Mouse (Mus musculus): ENCODE data around the gene Olfr101.

Gene Olfr101

DNA sequence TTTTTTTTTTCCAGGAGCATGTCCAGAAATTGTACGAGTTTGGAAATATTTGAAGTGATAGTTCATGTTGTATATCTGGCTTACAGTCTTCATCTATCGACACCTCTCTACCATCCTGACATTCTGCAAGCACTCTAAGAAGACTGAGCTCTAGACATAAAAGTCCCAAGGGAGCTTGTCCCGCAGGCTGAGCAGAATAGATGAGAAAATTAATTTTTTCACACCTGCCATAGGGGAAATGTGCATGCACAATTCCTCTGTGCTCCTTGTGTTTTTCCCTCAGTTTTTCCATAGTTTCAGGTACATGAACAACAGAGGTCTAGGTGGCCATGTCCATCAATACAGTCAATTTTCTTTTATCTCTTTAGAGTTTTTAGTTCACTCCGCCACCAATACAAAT is at the start of gene Olfr101:
Olfr101 (minus strand) TSS at position 101 of the 400 bp plus-strand sequence.
- DNase-seq (ENCODE audit: inconsistent ontology term), result no peak

DNA sequence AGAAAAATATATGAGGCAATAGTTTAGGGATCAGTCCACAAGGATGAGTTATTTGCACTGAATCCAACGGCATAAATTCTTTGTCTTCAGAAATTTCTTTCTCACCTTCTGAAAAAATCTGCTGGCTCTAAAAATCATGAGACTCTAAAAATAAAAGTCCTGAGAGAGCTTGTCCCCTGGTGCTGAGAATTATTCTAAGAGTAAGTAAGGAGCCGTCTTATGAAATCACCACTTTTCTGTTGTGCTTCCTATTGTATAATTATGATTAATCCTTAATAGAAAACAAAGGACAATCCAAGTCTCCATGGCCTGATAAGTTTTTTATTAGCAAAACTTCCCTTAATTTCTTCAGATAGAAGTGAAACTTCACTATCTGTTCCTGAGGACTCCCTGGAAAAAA is 35.5 kb upstream of the Olfr101 start, which contains the start of gene Olfr103:
Olfr103 (minus strand) TSS at position 101 of the 400 bp plus-strand sequence.
- no peak for DNase-seq (ENCODE audit: inconsistent ontology term)

- no peak for DNase-seq (ENCODE audit: inconsistent ontology term)
These were observed 12.8 kb upstream of the Olfr101 start, which contains the start of gene Olfr102 for GRCm38 (mm10) chr17:37316954-37317353. Gene Olfr102, minus strand, starts transcription at chr17:37317054.

DNA sequence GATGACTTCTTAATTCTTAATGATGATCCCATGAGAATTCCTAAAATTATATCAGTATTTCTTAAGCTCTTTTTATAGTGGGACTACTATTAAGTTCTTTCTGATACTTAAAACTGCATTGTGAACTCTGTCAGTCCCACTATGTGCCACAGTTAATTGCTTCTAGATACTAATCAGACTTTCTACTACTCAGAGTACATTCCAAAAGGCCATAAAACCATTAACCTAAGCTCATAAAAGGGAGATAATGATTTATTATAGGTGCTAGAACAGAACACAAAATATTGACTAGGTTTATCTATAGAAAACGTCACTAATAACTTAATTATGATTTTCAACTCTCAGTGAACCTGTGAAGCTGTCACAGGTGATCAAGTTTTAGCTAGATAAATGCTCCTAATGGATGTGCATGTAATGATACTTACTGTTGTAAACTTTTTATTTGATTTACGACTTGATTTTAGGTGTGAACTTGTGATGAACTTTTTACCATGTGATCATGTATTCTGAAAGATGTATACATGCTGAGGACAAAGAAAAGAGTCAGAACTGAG is 6.1 kb upstream of the Olfr101 start:
- DNase-seq (ENCODE audit: inconsistent ontology term), result no peak

- DNase-seq (ENCODE audit: inconsistent ontology term), result no peak
These were observed 4.4 kb upstream of the Olfr101 start for GRCm38 (mm10) chr17:37308483-37308882.

GRCm38 (mm10) chr17:37283360-37283759 is 20.8 kb downstream of the Olfr101 start, which contains the start of gene Olfr99:
Gene Olfr99, minus strand, starts transcription at chr17:37283460.
- no peak for DNase-seq (ENCODE audit: inconsistent ontology term)

DNA sequence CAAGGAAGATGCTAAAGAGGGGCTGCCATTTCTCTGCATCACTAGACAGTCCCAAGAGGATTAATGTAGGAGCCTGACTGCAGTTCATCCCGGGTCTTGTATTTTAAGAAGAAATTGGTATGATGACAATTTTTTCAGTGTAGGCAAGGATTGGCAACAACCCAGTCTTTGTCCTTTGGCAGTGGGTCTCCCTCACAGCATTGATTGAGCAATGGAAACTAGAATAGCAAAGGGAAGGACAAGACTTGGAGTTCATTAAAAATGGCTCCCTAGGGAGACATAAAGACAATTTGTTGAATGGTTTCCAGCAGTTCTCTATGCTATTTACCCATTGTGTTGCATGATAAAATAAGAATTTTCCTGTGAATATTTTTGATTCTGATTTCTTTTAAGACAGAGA is 23.8 kb downstream of the Olfr101 start:
- DNase-seq (ENCODE audit: inconsistent ontology term), result no peak

GRCm38 (mm10) chr17:37276573-37276972 is 27.5 kb downstream of the Olfr101 start:
- no peak for DNase-seq (ENCODE audit: inconsistent ontology term)

DNA sequence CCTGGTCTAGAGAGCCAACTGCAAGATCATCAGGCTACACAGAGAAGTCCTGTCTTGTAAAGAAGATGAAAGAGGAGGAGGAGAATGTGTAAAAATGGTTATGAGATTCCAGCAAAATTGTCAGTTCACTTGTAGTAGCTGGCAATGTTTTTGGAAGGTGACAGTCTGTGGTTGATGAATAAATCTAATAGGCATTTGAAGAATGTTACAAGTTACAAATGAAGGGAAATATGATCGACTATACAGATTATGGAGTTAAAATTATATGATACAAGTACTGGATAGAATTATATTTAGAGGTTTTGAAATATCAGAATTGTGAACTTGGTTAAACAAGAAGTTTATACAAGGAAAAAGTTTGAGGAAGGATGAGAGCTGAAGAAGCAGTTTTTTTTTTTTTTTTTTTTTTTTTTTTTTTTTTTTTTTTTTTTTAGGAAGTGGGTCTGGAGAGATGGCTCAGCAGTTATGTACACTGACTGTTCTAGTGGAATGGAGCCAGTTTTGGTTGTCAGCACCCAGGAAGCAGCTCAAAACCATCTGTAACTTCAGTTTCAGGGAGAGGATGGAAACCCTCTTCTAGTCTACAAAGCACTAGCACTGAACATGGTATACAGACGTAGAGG is 28.4 kb downstream of the Olfr101 start:
- peak; percentile 76 for DNase-seq (ENCODE audit: inconsistent ontology term)

- peak; percentile 47 for DNase-seq (ENCODE audit: inconsistent ontology term)
These were observed 33.4 kb downstream of the Olfr101 start for GRCm38 (mm10) chr17:37270702-37271092.

GRCm38 (mm10) chr17:37270058-37270701 is 33.9 kb downstream of the Olfr101 start, which contains the start of gene H2-M3:
Gene H2-M3, plus strand, starts transcription at chr17:37270220.
- peak; percentile 78 for DNase-seq (ENCODE audit: inconsistent ontology term)

GRCm38 (mm10) chr17:37263626-37264025 is 40.5 kb downstream of the Olfr101 start, which contains the start of gene Olfr98:
Gene Olfr98, minus strand, starts transcription at chr17:37263749.
- peak; percentile 55 for DNase-seq (ENCODE audit: inconsistent ontology term)

DNA sequence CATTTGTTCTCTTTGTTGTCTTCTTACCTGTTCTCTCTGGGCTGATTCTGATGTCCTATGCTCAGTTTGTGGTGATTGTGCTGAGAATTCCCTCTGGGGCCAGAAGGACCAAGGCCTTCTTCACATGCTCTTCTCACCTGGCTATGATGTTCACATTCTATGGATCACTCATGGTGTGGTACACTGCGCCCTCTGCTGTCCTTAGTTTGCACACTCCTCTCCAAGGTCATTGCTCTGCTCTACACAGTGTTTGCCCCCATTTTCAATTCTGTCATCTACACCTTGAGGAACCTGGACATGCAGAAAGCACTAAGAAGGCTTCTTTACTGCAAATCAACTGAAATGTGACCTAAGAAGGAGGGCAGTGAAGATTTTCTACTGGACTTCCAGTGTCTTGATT is 53.6 kb downstream of the Olfr101 start:
- no peak for DNase-seq (ENCODE audit: inconsistent ontology term)

- peak; percentile 16 for DNase-seq (ENCODE audit: inconsistent ontology term)
These were observed 54.7 kb downstream of the Olfr101 start for GRCm38 (mm10) chr17:37249460-37249859.
